8 mouse cellular contexts compared by ENCODE assay signal in the genomic region with DNA sequence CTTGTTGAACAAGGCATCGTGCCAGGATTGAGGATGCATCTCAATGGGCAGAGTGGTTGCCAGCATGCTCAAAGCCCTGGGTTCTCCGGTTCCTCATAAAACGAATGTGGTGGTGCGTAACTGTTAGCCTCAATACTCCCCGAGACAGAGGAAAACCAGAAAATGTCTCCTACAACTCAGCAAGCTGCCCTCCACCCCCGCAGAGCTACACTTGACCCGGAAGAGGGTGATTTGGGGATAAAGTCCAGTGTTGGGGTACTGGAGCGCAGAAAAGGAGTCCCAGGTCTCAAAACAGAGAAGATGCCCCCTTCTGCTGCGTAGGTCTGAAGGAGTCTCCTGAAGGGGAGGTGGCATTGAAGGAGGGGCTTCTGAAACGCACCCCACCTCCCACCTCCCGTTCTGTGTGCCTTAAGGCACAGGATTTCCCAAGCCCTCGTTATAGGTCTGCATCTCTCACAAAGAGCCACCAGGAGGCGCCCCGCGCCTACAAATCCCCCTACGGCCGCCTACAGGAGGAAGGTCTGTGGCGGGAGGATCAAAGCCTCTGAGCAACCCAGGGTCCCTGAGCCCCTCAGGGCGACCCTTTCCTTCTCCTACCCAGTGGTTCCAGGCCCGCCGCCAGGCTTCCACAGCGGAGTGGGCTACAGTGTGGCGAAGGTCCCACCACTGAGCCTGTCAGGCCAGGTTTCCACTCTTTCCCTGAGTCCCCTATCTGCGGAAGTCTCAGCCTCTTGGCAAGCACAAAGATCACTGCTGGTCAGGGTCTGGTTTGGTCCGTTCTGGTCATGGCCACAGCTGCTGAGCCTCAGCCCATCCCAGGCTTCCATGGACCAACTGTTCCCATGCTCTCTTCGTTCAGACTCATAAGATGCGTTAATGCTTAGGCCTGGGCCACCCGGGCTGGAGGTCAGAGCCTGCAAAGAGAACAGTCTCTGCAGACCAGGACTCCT. TPM values are rescaled to one million over a fixed set of nuclear protein-coding genes. Genes with fewer than 3 reads are reported as not detected.
DNase-seq lines count a peak whose midpoint lies in the region; ATAC-seq lines count a peak whose summit lies in the region.

No protein-coding gene starts in this region.

- DNase-seq in left cerebral cortex, adult 18-20 months (ENCODE audit: low spot score in 2 of 2) = peak; percentile 49 to 53
- DNase-seq in left cerebral cortex, adult 11 months (ENCODE audit: low spot score) = no peak
- DNase-seq in cerebellum, adult 11-12 months = peak; percentile 26
- peak; percentile 80 for DNase-seq in forelimb bud, embryonic 11.5 days (ENCODE audit: low read depth, low spot score)
- DNase-seq in hindbrain, embryonic 14.5 days (ENCODE audit: low spot score) = peak; percentile 74
- DNase-seq in left cerebral cortex, postnatal 10 days (ENCODE audit: extremely low spot score in 1 of 2, low spot score in 2 of 2) = peak; percentile 46 to 75
- DNase-seq in lung, postnatal 4 days = peak; percentile 71 to 72
- peak; percentile 65 for DNase-seq in splenic B cell, adult 2 months (ENCODE audit: low read depth, low spot score)

- intact Hi-C loops in left cerebral cortex, postnatal 10 days (cut with DNase I) = no loop called here

- peaks cover 42% of the 10 kb centered on the region for H3K4me1 ChIP-seq in hindbrain, embryonic 14.5 days (replicated peaks; ENCODE audit: control insufficient read depth, insufficient read depth, low read length)

- H3K36me3 ChIP-seq in hindbrain, embryonic 14.5 days (replicated peaks; ENCODE audit: control insufficient read depth, insufficient read depth) = no peaks in the 10 kb centered on the region
- no peaks in the 10 kb centered on the region for H3K36me3 ChIP-seq in splenic B cell, adult 2 months (ENCODE audit: control insufficient read depth, insufficient read depth, low read length, poor library complexity, severe bottlenecking)

- no peaks in the 10 kb centered on the region for H3K27me3 ChIP-seq in hindbrain, embryonic 14.5 days (ENCODE audit: control insufficient read depth, insufficient read depth, low read length)
- H3K27me3 ChIP-seq in splenic B cell, adult 2 months (ENCODE audit: control insufficient read depth, insufficient read depth, low read length, poor library complexity, severe bottlenecking) = no peaks in the 10 kb centered on the region

- WGBS in hindbrain, embryonic 14.5 days = 25% methylated on average over 28 of the region's 28 CpGs

- no peak overlapping the region for H3K9ac ChIP-seq in hindbrain, embryonic 14.5 days

- no peaks in the 10 kb centered on the region for H3K9me3 ChIP-seq in hindbrain, embryonic 14.5 days (ENCODE audit: control insufficient read depth, low read length)

- no peak overlapping the region for H3K4me2 ChIP-seq in hindbrain, embryonic 14.5 days (replicated peaks)

- no peak overlapping the region for H3K27ac ChIP-seq in hindbrain, embryonic 14.5 days

- no peak overlapping the region for H3K4me3 ChIP-seq in hindbrain, embryonic 14.5 days (replicated peaks; ENCODE audit: low read length)

- no peak for ATAC-seq in hindbrain, embryonic 14.5 days (ENCODE audit: low FRiP score)

RNA-seq across cellular contexts. Expression of gene Prss56, which starts 8.8 kb away (rescaled TPM):
- total RNA-seq in left cerebral cortex, adult 18-20 months (2021) = 1 to 10 TPM in 1 of 2 experiments, under 1 TPM in 1; 0.61 to 2.1 TPM
- 4.0 and 5.1 TPM in 2 replicates for polyA plus RNA-seq in hindbrain, embryonic 14.5 days (2014; fragmentation: Nextera tagmentation; extraction: Ambion mirVana)
- total RNA-seq in left cerebral cortex, postnatal 10 days (2021) = 1 to 10 TPM; 2.2 to 2.8 TPM

RNA-seq across cellular contexts. Expression of gene Chrnd, which starts 16.1 kb away (rescaled TPM):
- not detected for total RNA-seq in left cerebral cortex, adult 18-20 months (2021)
- not detected in 2 replicates for polyA plus RNA-seq in hindbrain, embryonic 14.5 days (2014; fragmentation: Nextera tagmentation; extraction: Ambion mirVana)
- total RNA-seq in left cerebral cortex, postnatal 10 days (2021) = not detected

RNA-seq across cellular contexts. Expression of gene Ecel1, which starts 18.0 kb away (rescaled TPM):
- 10 to 100 TPM; 11.1 to 13.4 TPM for total RNA-seq in left cerebral cortex, adult 18-20 months (2021)
- 41.7 and 44.0 TPM in 2 replicates for polyA plus RNA-seq in hindbrain, embryonic 14.5 days (2014; fragmentation: Nextera tagmentation; extraction: Ambion mirVana)
- 1 to 10 TPM; 4.6 to 6.5 TPM for total RNA-seq in left cerebral cortex, postnatal 10 days (2021)

RNA-seq across cellular contexts. Expression of gene Chrng, which starts 30.2 kb away (rescaled TPM):
- total RNA-seq in left cerebral cortex, adult 18-20 months (2021) = not detected
- polyA plus RNA-seq in hindbrain, embryonic 14.5 days (2014; fragmentation: Nextera tagmentation; extraction: Ambion mirVana) = not detected in 2 replicates
- not detected for total RNA-seq in left cerebral cortex, postnatal 10 days (2021)

RNA-seq across cellular contexts. Expression of gene Eif4e2, which starts 39.4 kb away (rescaled TPM):
- 10 to 100 TPM; 57.5 to 58.6 TPM for total RNA-seq in left cerebral cortex, adult 18-20 months (2021)
- polyA plus RNA-seq in hindbrain, embryonic 14.5 days (2014; fragmentation: Nextera tagmentation; extraction: Ambion mirVana) = 66.8 and 74.7 TPM in 2 replicates
- 10 to 100 TPM; 83.2 to 84.2 TPM for total RNA-seq in left cerebral cortex, postnatal 10 days (2021)
